Mouse (Mus musculus): ENCODE measurements around the gene Shisa9. TPM values are rescaled to one million over a fixed set of nuclear protein-coding genes. Genes with fewer than 3 reads are reported as not detected.

Gene Shisa9
- total and polyA plus RNA-seq, 2 experiments from 2014 or later: 25.7 to 72.7 TPM

DNA sequence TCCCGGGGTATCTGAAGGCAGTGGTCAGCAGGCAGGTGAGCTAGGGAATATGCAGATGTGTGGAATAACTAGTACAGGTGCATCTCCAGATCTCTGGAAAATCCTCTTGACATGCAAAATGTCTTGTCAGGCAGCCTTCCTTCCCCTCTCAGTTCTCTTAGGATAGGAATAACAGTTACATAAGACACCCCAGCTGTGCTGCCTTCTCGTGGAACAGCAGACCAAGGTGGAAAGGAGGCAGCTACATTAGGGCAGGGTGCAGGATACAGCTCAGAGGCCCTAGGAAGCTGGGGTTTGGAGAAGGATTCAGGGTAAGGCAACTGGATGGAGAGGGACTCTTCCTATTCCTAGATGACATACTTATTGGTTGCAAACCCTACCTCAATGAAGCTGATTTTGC, 111.5 kb downstream of the Shisa9 start:
- Histone ChIP-seq H3K27me3 (ENCODE audit: insufficient read depth, low read length) (no peaks in the 10 kb centered on the region), H3K9me3 (ENCODE audit: low read length) (no peaks in the 10 kb centered on the region), H3K9ac (replicated peaks; ENCODE audit: low read length, poor library complexity, severe bottlenecking) (no peak overlapping the region), H3K36me3 (ENCODE audit: insufficient read depth, low read length) (no peaks in the 10 kb centered on the region), H3K27ac (ENCODE audit: low read depth, low read length) (0 out of 2 replicates have a peak overlapping the region, but pooled peaks have one; percentile 3), H3K4me1 (ENCODE audit: insufficient read depth, low read length) (no peaks in the 10 kb centered on the region), H3K4me3 (ENCODE audit: low read depth, low read length) (no peak overlapping the region), H3K4me2 (ENCODE audit: low read depth, low read length, poor library complexity, severe bottlenecking) (no peak overlapping the region)
- no peak for ATAC-seq (ENCODE audit: low FRiP score)
- 58% methylated on average over 2 of the region's 2 CpGs for WGBS
- no peak for TF ChIP-seq CTCF (IDR thresholded peaks at IDR 0.05)
- no peak for DNase-seq (ENCODE audit: low spot score)

DNA sequence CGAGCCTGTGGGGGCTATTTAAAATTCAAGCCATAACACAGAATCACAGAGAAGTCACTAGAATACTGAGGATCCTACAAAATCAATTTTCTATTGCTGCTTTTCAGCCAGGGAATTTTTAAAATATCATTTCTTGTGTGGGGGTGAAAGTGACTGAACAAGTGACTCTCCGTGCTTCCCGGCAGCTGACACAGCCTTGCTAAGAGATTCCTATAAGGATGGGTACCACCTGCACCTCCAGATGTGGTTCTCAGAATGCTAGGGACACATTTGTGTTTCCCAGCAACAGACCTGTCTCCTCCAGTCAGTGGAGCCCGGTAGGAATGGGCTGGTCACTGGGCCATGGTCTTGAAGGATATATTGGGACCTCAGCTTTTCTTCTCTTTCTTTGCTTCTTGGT, 124.5 kb downstream of the Shisa9 start:
- no peak overlapping the region for H3K4me2 ChIP-seq (ENCODE audit: low read depth, low read length, poor library complexity, severe bottlenecking)
- no peak for TF ChIP-seq CTCF (IDR thresholded peaks at IDR 0.05)

DNA sequence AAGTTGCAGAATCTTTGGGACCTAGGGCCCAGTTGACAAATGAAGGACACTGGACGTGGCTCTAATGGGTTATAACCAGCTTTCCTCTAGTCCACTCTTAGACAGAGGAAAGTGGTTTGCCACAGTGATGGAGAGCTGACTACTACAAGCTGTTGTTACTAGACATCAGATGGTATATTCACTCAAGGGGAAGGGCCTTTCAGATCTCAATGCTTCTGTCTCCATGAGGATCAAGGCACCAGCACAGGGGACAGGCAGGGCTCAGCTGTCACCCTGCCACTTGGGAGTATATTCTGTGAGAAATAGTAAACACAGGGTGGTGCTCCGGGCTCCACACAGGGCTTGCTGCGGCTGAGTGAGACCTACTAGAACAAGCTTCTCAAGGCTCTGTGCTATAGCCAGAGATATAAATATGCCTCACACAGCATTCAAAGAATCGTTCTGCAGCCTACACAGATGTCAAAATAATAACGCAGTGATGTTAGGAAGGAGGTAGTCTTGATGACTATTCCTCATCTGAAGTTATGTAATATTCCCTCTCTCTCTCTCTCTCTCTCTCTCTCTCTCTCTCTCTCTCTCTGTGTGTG, 127.0 kb downstream of the Shisa9 start:
- Histone ChIP-seq H3K4me2 (ENCODE audit: low read depth, low read length, poor library complexity, severe bottlenecking) (no peak overlapping the region), H3K4me1 (ENCODE audit: insufficient read depth, low read length) (peaks cover 5% of the 10 kb centered on the region), H3K4me3 (ENCODE audit: low read depth, low read length) (no peak overlapping the region), H3K9me3 (ENCODE audit: low read length) (no peaks in the 10 kb centered on the region), H3K9ac (replicated peaks; ENCODE audit: low read length, poor library complexity, severe bottlenecking) (no peak overlapping the region), H3K36me3 (ENCODE audit: insufficient read depth, low read length) (no peaks in the 10 kb centered on the region), H3K27me3 (ENCODE audit: insufficient read depth, low read length) (no peaks in the 10 kb centered on the region), H3K27ac (ENCODE audit: low read depth, low read length) (no peak overlapping the region)
- no peak for DNase-seq (ENCODE audit: low spot score)
- no peak for TF ChIP-seq CTCF (IDR thresholded peaks at IDR 0.05)
- no peak for ATAC-seq (ENCODE audit: low FRiP score)
- WGBS: 80% methylated on average over 5 of the region's 5 CpGs

More for the DNA sequence above, 124.5 kb downstream of the Shisa9 start:
- Histone ChIP-seq H3K4me3 (ENCODE audit: low read depth, low read length) (no peak overlapping the region), H3K27me3 (ENCODE audit: insufficient read depth, low read length) (no peaks in the 10 kb centered on the region), H3K9ac (replicated peaks; ENCODE audit: low read length, poor library complexity, severe bottlenecking) (no peak overlapping the region), H3K9me3 (ENCODE audit: low read length) (no peaks in the 10 kb centered on the region), H3K27ac (ENCODE audit: low read depth, low read length) (no peak overlapping the region), H3K36me3 (ENCODE audit: insufficient read depth, low read length) (no peaks in the 10 kb centered on the region), H3K4me1 (ENCODE audit: insufficient read depth, low read length) (no peaks in the 10 kb centered on the region)
- no peak for DNase-seq (ENCODE audit: low spot score)
- 79% methylated on average over 4 of the region's 4 CpGs for WGBS
- ATAC-seq (ENCODE audit: low FRiP score): 0 out of 2 replicates have a peak, but pooled peaks have one; percentile 23

DNA sequence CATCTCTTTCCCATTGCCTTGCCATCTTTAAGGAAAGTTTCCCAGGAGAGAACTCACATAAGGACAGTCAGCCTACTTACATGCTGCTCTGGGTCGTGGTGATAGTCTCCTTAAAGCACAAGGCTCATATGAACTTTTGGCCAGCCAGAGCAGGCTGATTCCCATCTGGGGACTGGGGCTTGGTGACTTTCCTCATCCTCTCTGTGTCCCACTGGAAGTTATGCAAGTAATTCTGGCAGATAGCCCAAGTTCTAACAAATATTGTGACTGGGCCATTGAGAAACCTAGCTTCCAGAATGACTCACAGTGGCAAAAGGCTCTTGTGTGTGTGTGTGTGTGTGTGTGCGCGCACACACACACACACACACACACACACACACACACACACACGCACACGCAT, 130.5 kb downstream of the Shisa9 start:
- H3K9me3 ChIP-seq (ENCODE audit: low read length): no peaks in the 10 kb centered on the region
- H3K27me3 ChIP-seq (ENCODE audit: insufficient read depth, low read length): no peaks in the 10 kb centered on the region
- H3K4me1 ChIP-seq (ENCODE audit: insufficient read depth, low read length): peaks cover 6% of the 10 kb centered on the region
- ATAC-seq (ENCODE audit: low FRiP score): no peak
- 89% methylated on average over 5 of the region's 5 CpGs for WGBS
- DNase-seq (ENCODE audit: low spot score): peak; percentile 39
- no peak for TF ChIP-seq CTCF (IDR thresholded peaks at IDR 0.05)
- no peak overlapping the region for H3K9ac ChIP-seq (replicated peaks; ENCODE audit: low read length, poor library complexity, severe bottlenecking)
- H3K27ac ChIP-seq (ENCODE audit: low read depth, low read length): no peak overlapping the region
- no peak overlapping the region for H3K4me3 ChIP-seq (ENCODE audit: low read depth, low read length)
- H3K36me3 ChIP-seq (ENCODE audit: insufficient read depth, low read length): no peaks in the 10 kb centered on the region
- no peak overlapping the region for H3K4me2 ChIP-seq (ENCODE audit: low read depth, low read length, poor library complexity, severe bottlenecking)

DNA sequence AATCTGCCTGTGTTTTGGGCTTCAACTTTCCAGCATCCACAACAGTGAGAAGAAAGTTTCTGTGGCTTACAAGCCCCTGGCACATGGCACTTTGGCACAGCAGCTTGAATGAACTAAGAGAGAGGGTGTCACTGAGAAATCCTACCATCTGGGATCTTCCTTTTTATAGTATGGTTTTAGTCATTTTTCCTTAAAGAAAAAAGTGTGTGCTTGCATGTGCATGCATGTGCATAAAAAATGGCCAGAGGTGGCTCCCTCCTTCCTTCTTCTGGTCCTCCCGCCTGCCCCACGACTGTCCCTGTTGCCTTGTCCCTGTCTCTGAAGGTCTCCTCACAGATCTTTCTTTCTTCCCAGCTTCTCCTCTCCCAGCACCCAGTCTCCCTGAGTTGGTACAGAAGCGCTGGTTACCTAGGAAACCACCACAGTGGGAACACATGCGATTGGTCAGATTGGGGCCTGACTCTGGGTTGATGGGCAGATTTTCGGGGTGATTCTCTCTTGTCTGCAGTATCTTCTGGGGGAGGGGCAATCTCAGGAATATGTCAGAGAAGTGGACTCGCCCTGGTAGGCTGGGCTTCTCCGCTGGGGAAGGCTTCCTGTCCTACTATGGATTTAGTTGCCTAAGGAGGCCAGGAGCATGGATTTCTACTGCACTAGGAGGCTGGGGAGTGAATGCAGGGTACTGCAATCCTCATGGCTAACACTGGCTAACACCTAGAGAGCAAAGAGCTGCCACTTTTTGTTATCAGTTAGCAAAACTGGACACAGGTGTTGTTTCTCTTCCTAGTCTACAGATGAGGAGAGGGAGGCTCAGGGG, 131.3 kb downstream of the Shisa9 start:
- Histone ChIP-seq H3K27ac (ENCODE audit: low read depth, low read length) (peak overlapping the region; percentile 57; the same call in 1 of the 2 replicates), H3K27me3 (ENCODE audit: insufficient read depth, low read length) (no peaks in the 10 kb centered on the region), H3K36me3 (ENCODE audit: insufficient read depth, low read length) (no peaks in the 10 kb centered on the region), H3K4me1 (ENCODE audit: insufficient read depth, low read length) (peaks cover 6% of the 10 kb centered on the region), H3K4me3 (ENCODE audit: low read depth, low read length) (no peak overlapping the region), H3K9me3 (ENCODE audit: low read length) (no peaks in the 10 kb centered on the region), H3K9ac (replicated peaks; ENCODE audit: low read length, poor library complexity, severe bottlenecking) (no peak overlapping the region), H3K4me2 (ENCODE audit: low read depth, low read length, poor library complexity, severe bottlenecking) (no peak overlapping the region)
- peak; percentile 80 for ATAC-seq (ENCODE audit: low FRiP score)
- peak; percentile 23; the same call in 1 of the 2 replicates for TF ChIP-seq CTCF (IDR thresholded peaks at IDR 0.05)
- 26% methylated on average over 7 of the region's 7 CpGs for WGBS
- peak; percentile 77 for DNase-seq (ENCODE audit: low spot score)

DNA sequence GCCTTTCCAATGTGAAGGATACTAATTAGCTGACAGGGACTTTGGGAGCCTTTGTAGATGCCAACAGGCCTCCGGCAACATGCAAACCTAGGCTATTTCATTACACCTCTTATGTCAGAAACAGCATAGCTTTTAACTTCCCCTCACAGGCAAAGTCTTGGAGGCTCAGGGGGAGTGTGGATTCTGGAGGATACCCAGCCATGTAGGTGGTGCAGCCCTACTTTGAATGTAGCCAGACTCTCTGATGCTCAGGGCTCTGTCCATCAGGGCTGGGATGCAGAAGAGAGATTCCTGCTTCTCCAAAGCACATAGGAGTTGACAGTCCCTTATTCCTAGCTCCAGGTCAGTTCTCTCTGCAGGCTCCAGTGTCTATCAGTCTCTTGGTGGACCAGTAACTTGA, 133.0 kb downstream of the Shisa9 start:
- TF ChIP-seq CTCF (IDR thresholded peaks at IDR 0.05): no peak
- H3K27me3 ChIP-seq (ENCODE audit: insufficient read depth, low read length): no peaks in the 10 kb centered on the region
- ATAC-seq (ENCODE audit: low FRiP score): no peak
- no peaks in the 10 kb centered on the region for H3K9me3 ChIP-seq (ENCODE audit: low read length)
- no peaks in the 10 kb centered on the region for H3K36me3 ChIP-seq (ENCODE audit: insufficient read depth, low read length)
- H3K9ac ChIP-seq (replicated peaks; ENCODE audit: low read length, poor library complexity, severe bottlenecking): no peak overlapping the region
- DNase-seq (ENCODE audit: low spot score): no peak
- H3K27ac ChIP-seq (ENCODE audit: low read depth, low read length): no peak overlapping the region
- 78% methylated on average over 1 of the region's 1 CpGs for WGBS
- H3K4me2 ChIP-seq (ENCODE audit: low read depth, low read length, poor library complexity, severe bottlenecking): no peak overlapping the region
- H3K4me1 ChIP-seq (ENCODE audit: insufficient read depth, low read length): peaks cover 6% of the 10 kb centered on the region
- no peak overlapping the region for H3K4me3 ChIP-seq (ENCODE audit: low read depth, low read length)

All from midbrain, postnatal 0 days (tissue).